Mouse (Mus musculus): ENCODE measurements at regions not wholly inside any gene's neighbourhood (a gene's known extent, or its start where the extent isn't known, plus 50 kb on each side); places are given as distances from the start of the nearest gene placed in this dataset.

DNA sequence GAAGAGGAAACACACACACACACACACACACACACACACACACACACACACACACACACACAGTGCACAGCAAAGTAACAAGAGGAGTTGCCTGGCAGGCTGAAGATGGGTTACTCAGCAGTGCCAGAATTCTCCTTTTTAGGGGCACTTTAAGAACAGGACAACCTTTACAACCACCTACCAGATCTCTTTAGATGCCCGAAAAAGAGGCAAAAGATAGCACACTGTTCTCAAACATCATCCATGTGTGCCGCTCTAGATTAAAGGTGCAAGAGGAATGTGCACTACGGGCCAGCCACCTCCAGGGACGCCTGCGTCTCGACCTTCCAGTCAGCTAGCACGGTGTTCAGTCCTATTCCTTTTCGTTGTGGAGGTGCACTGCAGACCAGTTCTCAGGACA lies 247.7 kb downstream of the Ipo11 start:
- Histone ChIP-seq H3K4me1 (replicated peaks) (peaks cover 6% of the 10 kb centered on the region), H3K27me3 (no peaks in the 10 kb centered on the region), H3K9ac (replicated peaks) (no peak overlapping the region), H3K4me2 (replicated peaks) (no peak overlapping the region), H3K36me3 (no peaks in the 10 kb centered on the region), H3K9me3 (no peaks in the 10 kb centered on the region), H3K4me3 (replicated peaks) (no peak overlapping the region), H3K27ac (no peak overlapping the region)
- 86% methylated on average over 8 of the region's 8 CpGs for WGBS
- no peak for ATAC-seq

DNA sequence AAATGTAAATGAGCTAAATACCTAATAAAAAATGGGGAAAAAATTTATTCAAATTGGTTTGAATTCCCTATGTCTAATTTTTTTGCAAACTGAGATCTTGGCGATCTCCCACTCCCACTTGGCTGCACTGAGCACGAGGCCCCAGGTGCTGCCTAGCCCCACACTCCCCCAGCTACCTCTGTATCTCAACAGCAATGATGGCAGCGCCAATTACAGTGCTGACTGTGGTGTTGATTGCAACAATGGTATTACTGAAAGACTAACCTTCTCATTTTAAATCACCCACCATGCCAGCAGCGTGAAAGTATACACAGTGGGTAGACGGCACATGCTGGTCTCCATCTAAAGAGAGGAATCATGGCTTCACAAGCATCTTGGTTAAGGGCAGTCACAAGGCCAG lies 267.1 kb downstream of the Ipo11 start:
- Histone ChIP-seq H3K9me3 (peaks cover 4% of the 10 kb centered on the region; the same call in 1 of the 2 replicates), H3K36me3 (no peaks in the 10 kb centered on the region), H3K27me3 (no peaks in the 10 kb centered on the region), H3K4me2 (replicated peaks) (no peak overlapping the region), H3K4me1 (replicated peaks) (no peaks in the 10 kb centered on the region), H3K27ac (no peak overlapping the region), H3K4me3 (replicated peaks) (no peak overlapping the region), H3K9ac (replicated peaks) (no peak overlapping the region)
- 84% methylated on average over 5 of the region's 5 CpGs for WGBS
- no peak for ATAC-seq

DNA sequence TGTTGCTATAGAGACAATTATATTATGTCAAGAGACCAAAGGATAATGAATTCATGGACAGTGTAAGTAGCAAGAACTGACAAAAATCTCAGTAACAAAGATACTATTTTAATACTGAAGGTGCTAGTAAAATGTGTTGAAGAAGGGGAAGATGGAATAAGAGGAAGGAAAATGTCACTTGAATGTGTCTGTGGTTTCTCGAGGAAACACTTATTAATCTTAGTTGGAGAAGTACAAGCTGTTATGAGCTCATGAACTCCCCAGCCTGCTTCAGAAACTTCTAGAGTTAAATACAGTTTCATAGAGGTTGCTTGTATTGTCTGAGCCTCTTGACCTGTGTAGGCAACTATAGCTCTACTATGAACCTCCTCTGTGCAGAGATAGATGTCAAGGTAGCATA lies 274.6 kb downstream of the Ipo11 start:
- Histone ChIP-seq H3K9me3 (no peaks in the 10 kb centered on the region), H3K9ac (replicated peaks) (no peak overlapping the region), H3K27ac (no peak overlapping the region), H3K27me3 (no peaks in the 10 kb centered on the region), H3K4me3 (replicated peaks) (no peak overlapping the region), H3K36me3 (no peaks in the 10 kb centered on the region), H3K4me2 (replicated peaks) (no peak overlapping the region), H3K4me1 (replicated peaks) (no peaks in the 10 kb centered on the region)
- WGBS = 90% methylated on average over 1 of the region's 1 CpGs
- no peak for ATAC-seq

DNA sequence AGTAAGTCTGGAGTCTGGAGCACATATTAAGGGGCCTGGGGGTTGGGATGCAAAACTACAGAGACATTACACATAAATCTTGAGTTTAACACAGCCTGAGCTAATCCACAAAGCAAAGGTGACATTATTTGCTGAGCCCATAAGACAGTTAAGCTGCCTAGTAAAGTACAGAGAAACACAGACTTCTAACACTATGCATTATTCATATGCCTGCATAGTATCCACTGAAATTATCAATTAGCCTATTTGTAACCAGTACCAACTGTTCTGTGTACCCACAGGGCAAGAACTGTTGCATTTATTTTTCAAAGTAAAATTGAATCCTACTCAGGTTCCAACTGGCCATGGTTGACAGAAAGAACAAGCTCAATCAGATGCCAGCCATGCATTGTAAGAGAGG lies 287.4 kb downstream of the Ipo11 start:
- 0 out of 2 replicates have a peak, but pooled peaks have one; percentile 40 for ATAC-seq

DNA sequence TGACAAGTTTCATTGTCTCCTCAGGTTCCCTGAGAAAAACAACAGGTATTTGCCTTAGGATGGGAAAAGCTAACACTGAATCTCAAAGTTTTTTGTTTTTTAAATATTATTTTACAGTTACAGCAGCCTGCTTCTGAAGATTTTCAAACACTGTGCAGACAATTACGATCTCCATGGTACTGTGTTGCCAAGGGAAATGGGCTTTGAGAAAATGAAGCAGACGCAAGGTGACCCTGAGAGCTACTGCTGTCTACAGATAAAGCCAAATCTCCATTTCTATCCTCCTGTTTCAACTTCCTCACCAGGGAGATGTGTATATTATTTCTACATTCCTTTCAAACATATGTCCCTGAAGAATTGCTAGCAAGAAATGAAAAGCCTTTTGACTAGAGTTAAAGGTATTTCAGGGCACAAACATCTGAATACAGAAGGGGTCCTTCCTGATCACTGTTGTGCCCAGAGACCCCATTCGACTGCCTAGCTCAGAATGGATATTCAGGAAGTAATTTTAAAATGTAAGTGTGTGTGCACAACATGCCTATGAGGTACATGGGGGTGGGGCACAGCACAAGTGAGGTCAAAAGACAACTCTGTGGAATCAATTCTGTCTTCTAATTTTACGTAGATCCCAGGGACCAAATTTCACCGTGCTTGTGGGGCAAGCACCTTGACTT lies 293.3 kb downstream of the Ipo11 start:
- no peaks in the 10 kb centered on the region for H3K4me1 ChIP-seq (replicated peaks)
- no peak overlapping the region for H3K9ac ChIP-seq (replicated peaks)
- WGBS = 78% methylated on average over 5 of the region's 5 CpGs
- no peak overlapping the region for H3K27ac ChIP-seq
- H3K4me3 ChIP-seq (replicated peaks) = no peak overlapping the region
- H3K27me3 ChIP-seq = no peaks in the 10 kb centered on the region
- H3K36me3 ChIP-seq = no peaks in the 10 kb centered on the region
- H3K4me2 ChIP-seq (replicated peaks) = no peak overlapping the region
- H3K9me3 ChIP-seq = no peaks in the 10 kb centered on the region
- ATAC-seq = no peak

More for the DNA sequence above, 287.4 kb downstream of the Ipo11 start:
- no peak overlapping the region for H3K4me2 ChIP-seq (replicated peaks)
- H3K9me3 ChIP-seq = no peaks in the 10 kb centered on the region
- H3K36me3 ChIP-seq = no peaks in the 10 kb centered on the region
- H3K4me3 ChIP-seq (replicated peaks) = no peak overlapping the region
- no peaks in the 10 kb centered on the region for H3K4me1 ChIP-seq (replicated peaks)
- H3K9ac ChIP-seq (replicated peaks) = no peak overlapping the region
- H3K27ac ChIP-seq = no peak overlapping the region
- H3K27me3 ChIP-seq = no peaks in the 10 kb centered on the region

DNA sequence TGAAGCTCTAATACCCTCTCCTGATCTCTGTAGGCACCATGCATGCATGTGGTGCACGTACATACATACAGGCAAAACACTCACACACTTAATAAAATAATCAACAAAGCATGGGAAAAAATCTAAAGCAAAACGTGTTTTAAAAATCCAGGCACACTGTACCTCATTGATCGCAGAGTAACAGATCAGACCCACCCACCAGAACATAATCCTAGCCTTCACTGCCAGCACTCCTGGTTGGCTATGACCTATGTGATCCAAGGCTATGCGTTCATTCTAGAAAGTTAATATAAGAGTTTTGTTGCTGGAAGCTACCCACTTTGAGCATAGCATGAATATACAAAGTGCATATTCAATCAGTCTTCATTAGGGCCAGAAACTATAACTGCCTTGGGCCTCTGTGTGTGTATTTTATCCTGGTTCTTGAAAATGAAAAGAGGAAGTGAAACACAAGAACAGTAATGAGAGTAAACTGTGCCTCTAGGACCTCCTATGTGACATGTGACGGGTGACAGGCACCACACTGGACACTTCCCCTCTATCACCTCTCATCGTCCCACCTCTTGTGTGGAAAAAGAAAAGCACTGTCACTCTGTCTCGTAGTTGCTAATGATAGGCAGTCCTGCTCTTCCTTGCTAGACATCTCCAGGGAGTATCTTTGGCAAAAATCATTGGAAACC lies 297.9 kb downstream of the Ipo11 start:
- Histone ChIP-seq H3K27ac (no peak overlapping the region), H3K4me3 (replicated peaks) (no peak overlapping the region), H3K9ac (replicated peaks) (no peak overlapping the region), H3K27me3 (no peaks in the 10 kb centered on the region), H3K9me3 (no peaks in the 10 kb centered on the region), H3K4me1 (replicated peaks) (no peaks in the 10 kb centered on the region), H3K4me2 (replicated peaks) (no peak overlapping the region), H3K36me3 (no peaks in the 10 kb centered on the region)
- no peak for ATAC-seq
- WGBS = 85% methylated on average over 7 of the region's 7 CpGs

DNA sequence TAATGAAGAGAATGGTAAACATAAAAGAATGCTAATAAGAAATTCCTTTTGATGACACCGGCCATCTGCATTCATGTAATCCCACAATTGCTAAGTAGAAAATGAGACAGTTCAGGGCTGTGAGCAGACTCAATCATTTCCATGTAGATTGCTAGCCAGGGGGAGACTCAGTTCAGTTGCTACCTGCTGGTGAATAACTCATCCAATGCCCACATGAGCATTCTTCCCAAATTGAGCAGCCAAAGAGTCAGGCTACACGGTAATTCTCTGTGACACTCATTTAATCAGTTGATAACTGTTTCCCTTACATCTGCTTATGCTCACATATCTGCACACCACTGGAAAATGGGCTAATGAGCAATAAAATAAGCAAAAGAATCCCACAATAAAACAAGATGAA lies 345.0 kb downstream of the Ipo11 start:
- 52% methylated on average over 2 of the region's 2 CpGs for WGBS

DNA sequence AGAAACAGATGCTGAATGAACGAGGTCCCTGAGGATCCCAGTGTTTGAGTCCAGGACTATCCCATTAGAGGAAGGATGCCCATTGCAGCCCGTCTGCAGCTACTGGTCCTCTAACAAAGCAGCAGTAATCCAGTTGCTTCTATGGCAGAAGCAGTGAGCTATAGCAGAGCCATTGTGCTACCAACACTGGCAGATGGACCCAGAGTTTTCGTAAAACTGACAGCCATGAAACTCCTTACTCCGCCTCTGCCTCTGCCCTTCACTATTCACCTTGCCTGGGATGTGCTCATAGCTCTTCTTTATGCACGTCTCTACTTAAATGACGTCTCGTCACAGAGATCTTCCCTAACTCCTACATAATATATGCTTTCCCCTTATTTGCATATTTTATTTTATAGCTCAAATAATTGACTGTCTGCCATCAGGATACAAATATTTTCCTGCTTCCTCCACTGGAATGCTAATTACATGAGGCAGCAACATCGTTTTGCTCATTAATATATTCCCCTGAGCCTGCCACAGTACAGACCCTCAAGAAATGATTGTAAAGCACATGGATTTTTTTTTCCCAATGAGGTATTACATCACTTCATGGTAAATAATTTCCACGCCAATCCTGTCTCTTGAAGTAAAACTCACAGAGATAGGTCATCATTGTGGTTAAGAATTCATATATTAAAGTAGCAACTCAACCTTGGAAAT lies 368.9 kb downstream of the Ipo11 start:
- Histone ChIP-seq H3K27me3 (no peaks in the 10 kb centered on the region), H3K36me3 (no peaks in the 10 kb centered on the region), H3K4me2 (replicated peaks) (peak overlapping the region; percentile 19; the same call in 1 of the 2 replicates), H3K4me3 (replicated peaks) (no peak overlapping the region), H3K9ac (replicated peaks) (no peak overlapping the region), H3K9me3 (no peaks in the 10 kb centered on the region), H3K27ac (peak overlapping the region; percentile 60), H3K4me1 (replicated peaks) (peaks cover 7% of the 10 kb centered on the region; the same call in 1 of the 2 replicates)
- WGBS = 50% methylated on average over 9 of the region's 9 CpGs
- ATAC-seq = peak; percentile 78

More for the DNA sequence above, 345.0 kb downstream of the Ipo11 start:
- Histone ChIP-seq H3K27ac (no peak overlapping the region), H3K36me3 (no peaks in the 10 kb centered on the region), H3K4me2 (replicated peaks) (no peak overlapping the region), H3K4me1 (replicated peaks) (no peaks in the 10 kb centered on the region), H3K4me3 (replicated peaks) (no peak overlapping the region), H3K9me3 (no peaks in the 10 kb centered on the region), H3K27me3 (no peaks in the 10 kb centered on the region), H3K9ac (replicated peaks) (no peak overlapping the region)
- ATAC-seq = no peak

DNA sequence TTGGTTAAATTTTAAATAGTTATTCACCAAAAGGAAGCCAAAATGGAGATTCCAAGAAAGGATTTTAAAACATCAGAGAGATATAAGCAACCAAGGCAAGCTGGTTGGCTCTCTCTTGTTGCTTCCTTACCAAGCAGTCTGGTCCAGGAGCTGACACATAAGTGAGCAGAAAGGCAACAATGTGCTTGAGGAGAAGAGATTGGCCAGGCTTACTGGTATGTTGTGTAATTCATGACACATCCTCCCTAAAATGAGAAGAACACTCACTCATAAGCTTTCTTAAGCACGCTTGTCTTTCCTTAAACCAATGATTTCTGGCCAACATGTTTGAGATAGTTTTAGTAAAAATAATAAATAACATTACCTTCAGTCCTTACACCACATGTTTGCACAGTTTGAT lies 374.2 kb downstream of the Ipo11 start:
- no peak overlapping the region for H3K4me2 ChIP-seq (replicated peaks)
- WGBS = 94% methylated on average over 1 of the region's 1 CpGs
- H3K4me3 ChIP-seq (replicated peaks) = no peak overlapping the region
- H3K27me3 ChIP-seq = no peaks in the 10 kb centered on the region
- H3K36me3 ChIP-seq = no peaks in the 10 kb centered on the region
- peaks cover 2% of the 10 kb centered on the region; the same call in 1 of the 2 replicates for H3K4me1 ChIP-seq (replicated peaks)
- H3K9me3 ChIP-seq = no peaks in the 10 kb centered on the region
- H3K27ac ChIP-seq = no peak overlapping the region
- H3K9ac ChIP-seq (replicated peaks) = no peak overlapping the region
- ATAC-seq = no peak

DNA sequence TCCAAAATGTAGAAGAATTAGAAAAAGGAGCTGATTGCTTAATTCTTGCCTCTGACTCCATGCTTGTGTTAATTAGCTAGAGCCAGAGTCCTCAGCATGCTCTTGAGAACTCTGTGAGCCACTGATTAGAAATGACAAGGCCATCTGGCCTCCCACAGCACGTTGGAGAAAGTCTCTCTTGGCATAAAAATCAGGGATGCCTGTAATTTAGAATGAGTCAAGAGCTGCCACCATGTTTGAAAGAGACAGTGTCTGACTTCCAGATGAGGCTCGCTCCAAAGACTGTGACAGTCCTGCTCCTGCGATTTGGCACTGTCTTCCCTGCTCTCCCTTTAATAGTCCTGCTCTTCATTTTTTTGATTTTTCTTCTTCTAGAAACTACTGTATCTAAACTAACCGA lies 374.6 kb downstream of the Ipo11 start:
- WGBS = 64% methylated on average over 4 of the region's 4 CpGs
- Histone ChIP-seq H3K4me3 (replicated peaks) (no peak overlapping the region), H3K9me3 (no peaks in the 10 kb centered on the region), H3K4me2 (replicated peaks) (no peak overlapping the region), H3K4me1 (replicated peaks) (no peaks in the 10 kb centered on the region), H3K9ac (replicated peaks) (no peak overlapping the region), H3K36me3 (no peaks in the 10 kb centered on the region), H3K27ac (no peak overlapping the region), H3K27me3 (no peaks in the 10 kb centered on the region)
- peak; percentile 53; the same call in 1 of the 2 replicates for ATAC-seq

DNA sequence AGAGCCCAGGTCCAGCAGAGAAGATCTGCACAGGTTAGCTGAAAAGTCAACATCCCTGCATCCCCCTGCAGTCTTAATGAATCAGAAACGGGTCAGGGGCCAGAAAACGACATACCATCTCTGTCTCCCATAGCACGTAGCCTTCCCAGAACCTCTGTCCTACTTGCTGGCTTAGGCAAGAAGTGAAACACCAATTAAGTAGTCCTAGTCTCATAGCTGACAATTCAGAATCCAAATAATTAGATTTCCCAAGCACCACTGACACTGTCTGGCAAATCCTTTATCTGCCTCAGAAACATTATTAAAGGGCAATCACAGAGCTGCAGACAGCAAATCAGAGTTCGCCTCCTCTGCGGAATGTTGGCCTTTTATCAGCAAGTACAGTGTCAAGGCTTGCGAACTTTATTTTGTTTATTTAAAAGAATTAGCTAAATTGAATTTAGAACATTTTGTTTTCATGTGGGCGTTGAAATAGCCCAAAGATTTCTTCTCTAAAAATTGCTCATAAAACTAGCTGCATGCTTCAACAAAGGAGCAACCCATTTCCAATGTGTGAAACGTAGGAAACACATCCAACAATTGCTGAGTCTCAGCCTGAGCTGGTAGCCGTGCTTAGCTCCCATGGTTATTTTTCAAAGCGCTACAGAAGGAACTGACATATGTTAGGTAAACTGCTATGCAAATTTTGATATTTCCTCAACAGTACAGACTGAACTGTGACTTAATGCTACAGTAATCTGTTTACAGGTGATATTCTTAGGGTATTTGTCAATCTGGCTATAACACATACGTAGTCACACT lies 411.2 kb downstream of the Ipo11 start:
- H3K9ac ChIP-seq (replicated peaks) = no peak overlapping the region
- ATAC-seq = peak; percentile 37; the same call in 1 of the 2 replicates
- H3K4me2 ChIP-seq (replicated peaks) = no peak overlapping the region
- no peaks in the 10 kb centered on the region for H3K9me3 ChIP-seq
- no peaks in the 10 kb centered on the region for H3K36me3 ChIP-seq
- H3K4me3 ChIP-seq (replicated peaks) = no peak overlapping the region
- H3K27ac ChIP-seq = no peak overlapping the region; the same call in 1 of the 2 replicates
- H3K4me1 ChIP-seq (replicated peaks) = no peaks in the 10 kb centered on the region
- no peaks in the 10 kb centered on the region for H3K27me3 ChIP-seq
- WGBS = 80% methylated on average over 11 of the region's 11 CpGs
